Mouse (Mus musculus) forebrain, embryonic 14.5 days (tissue): Measurements from ENCODE around the gene Zc3h12a. TPM values are rescaled to one million over a fixed set of nuclear protein-coding genes. Genes with fewer than 3 reads are reported as not detected.

Experiments used
- ATAC-seq: fragments of 200-750 bp; cut with Nextera tagmentation; 2 replicates; pipeline ENCODE4 v1.8.0; 2017; ENCODE audit warnings: mild to moderate bottlenecking, moderate library complexity
- DNase-seq: peaks from one replicate; pipeline ENCODE4 v3.0.0-alpha.2; 2015; ENCODE audit warnings: low spot score
- H3K27ac ChIP-seq: fragments of 300-500 bp; sonication (generic); 2 replicates; pipeline ENCODE4 v1.5.1; 2014; ENCODE audit warnings: low read depth, mild to moderate bottlenecking, control low read depth, low read length, moderate library complexity
- H3K27me3 ChIP-seq: fragments of 300-500 bp; sonication (generic); replicated peaks from 2 replicates; pipeline ENCODE4 v1.6.1; 2014; ENCODE audit warnings: low read length, control low read depth, mixed read lengths; ENCODE audit not compliant: control insufficient read depth, insufficient read depth
- H3K36me3 ChIP-seq: fragments of 300-500 bp; sonication (generic); 2 replicates; pipeline ENCODE4 v1.6.1; 2014; ENCODE audit warnings: low read length, control low read depth; ENCODE audit not compliant: control insufficient read depth, insufficient read depth
- H3K4me1 ChIP-seq: fragments of 300-500 bp; sonication (generic); 2 replicates; pipeline ENCODE4 v1.6.1; 2014; ENCODE audit warnings: antibody characterized with exemption, low read length, control low read depth; ENCODE audit not compliant: control insufficient read depth, insufficient read depth
- H3K4me2 ChIP-seq: fragments of 300-500 bp; sonication (generic); 2 replicates; pipeline ENCODE4 v1.6.1; 2014; ENCODE audit warnings: mild to moderate bottlenecking, control low read depth, low read length
- H3K4me3 ChIP-seq: fragments of 300-500 bp; sonication (generic); 2 replicates; pipeline ENCODE4 v1.5.1; 2014; ENCODE audit warnings: low read depth, low read length, control low read depth
- H3K9ac ChIP-seq: fragments of 300-500 bp; sonication (generic); 2 replicates; pipeline ENCODE4 v1.6.1; 2014; ENCODE audit warnings: mild to moderate bottlenecking, low read length, control low read depth, moderate library complexity
- H3K9me3 ChIP-seq: fragments of 300-500 bp; sonication (generic); replicated peaks from 2 replicates; pipeline ENCODE4 v1.6.1; 2016; ENCODE audit warnings: low read length, control low read depth, mixed read lengths; ENCODE audit not compliant: control insufficient read depth
- WGBS: fragments of 180-500 bp; shearing (Covaris S2); extraction: QIAGEN DNeasy Blood & Tissue Kit; methylation state at CpG from one replicate; pipeline ENCODE4 v1.1.7; 2014; 5-methylcytosine and 5-hydroxymethylcytosine counted together
- polyA plus RNA-seq: library from polyadenylated mRNA; unstranded; fragments of >200 nt; fragmentation: Nextera tagmentation; extraction: Ambion mirVana; gene quantifications from 2 replicates; pipeline ENCODE4 v1.2.1, GENCODE M21; 2014

Gene Zc3h12a
- 0.14 and 0.32 TPM in 2 replicates for polyA plus RNA-seq

DNA sequence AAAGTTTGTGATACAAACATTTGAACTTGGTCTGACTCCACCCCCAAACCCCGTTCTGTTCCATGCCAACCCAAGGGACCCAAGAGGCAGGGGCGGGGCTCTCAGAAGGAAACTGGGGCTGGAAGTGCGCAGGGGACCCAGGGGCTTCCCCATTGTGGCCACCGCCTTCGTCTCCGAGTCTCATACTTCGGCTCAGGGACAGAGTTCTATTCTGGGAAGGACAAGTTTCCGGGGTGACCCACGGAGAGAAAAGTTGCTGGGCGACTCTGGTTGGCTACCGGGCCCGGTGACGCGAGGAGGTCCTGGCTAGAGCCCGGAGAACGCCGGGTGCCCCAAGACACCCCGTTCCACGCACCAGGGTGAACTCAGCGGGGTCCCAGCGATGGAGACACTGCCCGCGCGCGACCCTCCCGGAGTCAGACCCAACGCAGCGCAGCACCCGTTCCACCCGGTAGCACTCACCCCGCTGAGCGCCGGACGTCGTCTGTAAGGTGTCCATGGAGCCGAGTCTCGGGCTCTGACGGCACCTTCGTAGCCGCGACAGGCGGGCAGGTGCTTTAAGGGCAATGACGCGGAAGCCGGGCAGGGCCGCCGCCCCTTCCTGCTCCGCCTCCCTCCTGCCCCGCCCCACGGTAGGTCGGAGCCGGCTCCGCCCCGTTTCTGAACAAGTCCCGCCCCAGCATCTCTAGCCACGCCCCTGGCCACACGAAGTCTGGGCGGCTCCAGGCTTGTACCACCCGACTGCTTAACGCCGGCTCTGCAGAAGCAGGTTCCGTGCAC, at the start of gene Zc3h12a:
Gene Zc3h12a (minus strand): TSS at position 536 of the 780 bp plus-strand sequence.
- H3K27ac ChIP-seq: no peak within 1 kb of the TSS
- peaks cover 10% of the 10 kb centered on the region; the same call in 1 of the 2 replicates for H3K4me1 ChIP-seq
- H3K9ac ChIP-seq: peak within 1 kb of the TSS; percentile 58
- no peaks in the 10 kb centered on the region for H3K9me3 ChIP-seq
- peak; percentile 82 for DNase-seq
- 0 out of 2 replicates have a peak, but pooled peaks cover 10% of the 10 kb centered on the region for H3K27me3 ChIP-seq
- H3K4me2 ChIP-seq: peak within 1 kb of the TSS; percentile 98
- peak within 1 kb of the TSS; percentile 58 for H3K4me3 ChIP-seq
- no peaks in the 10 kb centered on the region for H3K36me3 ChIP-seq
- ATAC-seq: peak; percentile 90
- WGBS: 2% methylated on average over 59 of the region's 62 CpGs

DNA sequence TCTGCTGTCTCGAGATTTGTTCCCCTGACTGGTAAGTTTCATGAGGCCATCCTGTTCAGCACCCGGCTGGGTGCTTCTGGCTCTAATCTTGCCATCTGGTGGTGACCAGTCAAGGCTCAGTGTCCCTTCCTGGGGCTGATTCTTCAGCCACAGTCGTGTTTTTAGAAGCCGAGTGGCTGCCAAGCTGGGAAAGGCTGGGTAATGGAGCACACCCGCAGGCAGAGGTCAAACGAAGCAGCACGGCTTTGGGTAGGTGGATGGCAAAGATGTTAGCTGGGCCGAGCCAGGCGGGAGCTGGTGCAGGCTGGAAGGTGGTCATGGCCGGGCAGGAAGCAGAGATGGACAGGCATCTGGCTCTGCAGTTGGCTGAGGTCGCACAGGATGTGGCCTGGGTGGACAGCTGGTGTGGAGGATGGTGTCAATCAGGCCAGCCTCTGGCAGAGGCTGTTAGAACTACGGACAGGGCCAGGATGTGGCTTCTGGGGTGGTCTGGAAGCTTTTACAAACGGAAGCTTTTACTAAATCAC, 49.1 kb upstream of the Zc3h12a start:
- Histone ChIP-seq H3K9me3 (no peaks in the 10 kb centered on the region), H3K27me3 (no peaks in the 10 kb centered on the region), H3K4me1 (no peaks in the 10 kb centered on the region), H3K36me3 (no peaks in the 10 kb centered on the region), H3K4me2 (no peak overlapping the region), H3K4me3 (no peak overlapping the region), H3K9ac (no peak overlapping the region), H3K27ac (no peak overlapping the region)
- WGBS: 68% methylated on average over 13 of the region's 13 CpGs
- ATAC-seq (no peak), DNase-seq (no peak)

- DNase-seq (no peak), ATAC-seq (no peak)
- Histone ChIP-seq H3K27ac (no peak overlapping the region), H3K4me1 (no peaks in the 10 kb centered on the region), H3K9ac (no peak overlapping the region), H3K36me3 (no peaks in the 10 kb centered on the region), H3K27me3 (no peaks in the 10 kb centered on the region), H3K4me3 (no peak overlapping the region), H3K4me2 (no peak overlapping the region), H3K9me3 (no peaks in the 10 kb centered on the region)
- WGBS: 93% methylated on average over 5 of the region's 5 CpGs
Observed at GRCm38 (mm10) chr4:125176190-125176589, 48.5 kb upstream of the Zc3h12a start.

GRCm38 (mm10) chr4:125175591-125175990, 48.0 kb upstream of the Zc3h12a start:
- 46% methylated on average over 2 of the region's 2 CpGs for WGBS
- DNase-seq: no peak

DNA sequence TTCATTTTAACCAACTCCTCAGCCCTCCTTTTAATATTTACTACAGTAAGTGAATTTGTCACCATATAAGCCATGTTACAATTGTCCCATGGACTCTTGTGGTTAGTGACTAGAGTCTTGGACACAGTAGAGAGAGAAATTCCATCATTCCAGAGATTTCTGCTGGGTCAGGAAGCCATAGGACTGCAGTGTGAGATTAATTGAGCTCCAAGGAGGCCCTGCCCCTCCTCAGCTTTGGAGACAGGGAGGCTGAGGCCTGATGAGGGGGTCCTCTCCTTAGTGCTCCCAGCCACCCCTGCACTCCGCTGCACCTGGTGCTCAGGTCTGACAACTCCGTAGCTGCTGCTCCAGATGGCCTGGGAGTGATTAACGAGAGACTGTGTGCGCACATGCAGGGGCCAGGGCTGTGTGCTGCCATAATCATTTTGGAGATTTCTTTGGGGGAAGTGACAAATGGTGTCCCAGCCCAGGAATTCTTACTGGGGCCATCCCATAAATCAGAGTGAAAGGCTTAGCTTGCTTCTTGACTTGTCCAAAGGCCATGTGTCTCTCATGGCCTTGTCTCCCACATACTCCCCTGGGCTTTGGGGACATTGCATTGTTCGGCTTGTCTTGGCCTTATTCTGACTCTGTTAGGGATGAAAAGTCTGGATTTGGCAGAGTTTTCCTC, 47.0 kb upstream of the Zc3h12a start:
- ATAC-seq (no peak), DNase-seq (no peak)
- WGBS: 65% methylated on average over 5 of the region's 5 CpGs
- H3K4me1 ChIP-seq: no peaks in the 10 kb centered on the region
- H3K27me3 ChIP-seq: no peaks in the 10 kb centered on the region
- no peak overlapping the region for H3K4me2 ChIP-seq
- no peaks in the 10 kb centered on the region for H3K9me3 ChIP-seq
- no peak overlapping the region for H3K4me3 ChIP-seq
- no peak overlapping the region for H3K27ac ChIP-seq
- H3K36me3 ChIP-seq: no peaks in the 10 kb centered on the region
- no peak overlapping the region for H3K9ac ChIP-seq

More at GRCm38 (mm10) chr4:125175591-125175990, 48.0 kb upstream of the Zc3h12a start:
- H3K9me3 ChIP-seq: no peaks in the 10 kb centered on the region
- no peak for ATAC-seq
- no peaks in the 10 kb centered on the region for H3K4me1 ChIP-seq
- H3K4me3 ChIP-seq: no peak overlapping the region
- H3K27ac ChIP-seq: no peak overlapping the region
- no peak overlapping the region for H3K9ac ChIP-seq
- no peaks in the 10 kb centered on the region for H3K36me3 ChIP-seq
- no peaks in the 10 kb centered on the region for H3K27me3 ChIP-seq
- no peak overlapping the region for H3K4me2 ChIP-seq

DNA sequence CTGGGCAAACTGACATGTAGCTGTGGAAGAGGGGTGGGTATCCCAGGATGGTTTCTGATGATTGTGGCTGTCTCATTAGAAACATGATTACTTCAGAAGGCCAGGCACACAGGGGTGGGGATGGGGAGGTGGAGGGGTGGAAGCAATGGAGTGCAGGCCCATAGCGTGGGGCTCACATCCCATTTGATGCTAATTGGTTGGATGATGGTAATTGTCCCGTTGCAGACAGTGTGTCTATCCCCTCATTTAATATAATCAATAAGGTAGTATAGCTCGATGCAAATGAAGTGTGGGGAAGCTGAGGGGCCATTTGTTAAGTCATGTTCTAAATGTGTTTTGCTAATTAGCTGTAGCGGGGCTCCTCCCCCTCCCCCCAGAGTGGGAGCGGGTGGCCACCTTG, 45.5 kb upstream of the Zc3h12a start:
- Histone ChIP-seq H3K36me3 (no peaks in the 10 kb centered on the region), H3K27ac (no peak overlapping the region), H3K9me3 (no peaks in the 10 kb centered on the region), H3K27me3 (no peaks in the 10 kb centered on the region), H3K4me1 (no peaks in the 10 kb centered on the region), H3K4me3 (no peak overlapping the region), H3K4me2 (no peak overlapping the region), H3K9ac (no peak overlapping the region)
- ATAC-seq (no peak), DNase-seq (no peak)
- 26% methylated on average over 5 of the region's 5 CpGs for WGBS

DNA sequence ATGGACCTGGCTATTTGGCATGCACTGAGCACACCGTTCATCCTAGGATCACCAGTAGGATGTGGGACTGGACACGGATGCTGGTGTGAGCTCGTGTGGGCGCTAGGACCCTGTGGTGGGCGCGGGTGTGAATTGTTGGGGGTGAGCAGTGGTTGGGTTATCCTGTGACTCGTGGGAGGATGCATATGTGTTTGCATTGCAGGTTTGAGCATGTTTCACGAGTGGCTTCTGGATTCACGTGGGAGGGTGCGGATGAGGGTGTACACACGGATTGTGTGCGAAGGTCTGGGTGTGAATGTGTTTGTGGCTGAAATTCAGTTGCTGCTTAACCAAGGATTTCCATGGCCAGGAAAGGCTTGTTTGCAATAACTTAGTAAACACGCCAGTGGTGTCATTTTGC, 45.1 kb upstream of the Zc3h12a start:
- H3K9ac ChIP-seq: no peak overlapping the region
- DNase-seq (no peak), ATAC-seq (no peak)
- no peaks in the 10 kb centered on the region for H3K4me1 ChIP-seq
- no peaks in the 10 kb centered on the region for H3K27me3 ChIP-seq
- WGBS: 91% methylated on average over 13 of the region's 13 CpGs
- H3K4me2 ChIP-seq: no peak overlapping the region
- H3K27ac ChIP-seq: no peak overlapping the region
- H3K4me3 ChIP-seq: no peak overlapping the region
- no peaks in the 10 kb centered on the region for H3K9me3 ChIP-seq
- no peaks in the 10 kb centered on the region for H3K36me3 ChIP-seq

GRCm38 (mm10) chr4:125167723-125168122, 40.1 kb upstream of the Zc3h12a start:
- Histone ChIP-seq H3K27ac (no peak overlapping the region), H3K4me1 (no peaks in the 10 kb centered on the region), H3K4me2 (no peak overlapping the region), H3K36me3 (no peaks in the 10 kb centered on the region), H3K4me3 (no peak overlapping the region), H3K9me3 (no peaks in the 10 kb centered on the region), H3K9ac (no peak overlapping the region), H3K27me3 (no peaks in the 10 kb centered on the region)
- ATAC-seq (no peak), DNase-seq (no peak)
- 69% methylated on average over 1 of the region's 1 CpGs for WGBS

DNA sequence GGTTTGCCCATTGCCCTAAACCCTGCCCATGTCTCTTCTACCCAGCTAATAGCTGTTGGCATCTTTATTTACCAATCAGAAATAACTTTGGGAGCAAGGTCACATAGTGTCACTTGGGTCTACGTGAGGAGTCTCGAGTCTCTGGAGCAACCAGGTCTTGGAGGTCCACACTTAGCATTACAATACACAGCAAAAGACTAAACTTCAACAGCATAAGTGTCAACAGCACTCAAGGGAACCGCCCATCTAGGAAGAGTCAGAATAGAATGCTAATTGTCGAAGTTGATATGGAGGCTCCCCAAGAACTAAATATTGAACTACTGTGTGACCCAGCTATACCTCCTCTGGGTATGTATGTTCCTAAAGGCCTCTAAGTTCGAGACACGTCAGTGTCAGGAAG, 37.2 kb upstream of the Zc3h12a start:
- no peaks in the 10 kb centered on the region for H3K36me3 ChIP-seq
- DNase-seq: no peak
- H3K4me2 ChIP-seq: no peak overlapping the region
- H3K9me3 ChIP-seq: no peaks in the 10 kb centered on the region
- no peak for ATAC-seq
- no peaks in the 10 kb centered on the region for H3K4me1 ChIP-seq
- no peak overlapping the region for H3K4me3 ChIP-seq
- WGBS: 87% methylated on average over 6 of the region's 6 CpGs
- no peak overlapping the region for H3K27ac ChIP-seq
- no peaks in the 10 kb centered on the region for H3K27me3 ChIP-seq
- no peak overlapping the region for H3K9ac ChIP-seq
